Mouse (Mus musculus): ENCODE measurements around the gene Cfap43.

- TF ChIP-seq PAX5 (IDR thresholded peaks at IDR 0.05; ENCODE audit: low read length) (no peak), POLR2A (IDR thresholded peaks at IDR 0.05; ENCODE audit: low read depth, low read length) (no peak), CTCF (conservative IDR thresholded peaks at IDR 0.05 in 1 of 2, IDR thresholded peaks at IDR 0.05 in 1 of 2; ENCODE audit: low read depth in 2 of 2, low read length in 2 of 2) (no peak), RCOR1 (conservative IDR thresholded peaks at IDR 0.05; ENCODE audit: low read depth, low read length) (no peak), EP300 (IDR thresholded peaks at IDR 0.05; ENCODE audit: low read length) (no peak), POLR2AphosphoS2 (IDR thresholded peaks at IDR 0.05; ENCODE audit: low read depth, low read length) (no peak), NELFE (IDR thresholded peaks at IDR 0.05; ENCODE audit: low read depth, low read length) (no peak), E2F4 (IDR thresholded peaks at IDR 0.05; ENCODE audit: insufficient replicate concordance, low read depth, low read length) (no peak), MAZ (IDR thresholded peaks at IDR 0.05; ENCODE audit: low read depth, low read length) (no peak), ZNF384 (IDR thresholded peaks at IDR 0.05; ENCODE audit: low read depth, low read length) (no peak)
Measured at GRCm38 (mm10) chr19:47753921-47754320, 165.2 kb downstream of the Cfap43 start.
